Mouse (Mus musculus) Muller cell, postnatal 12 days (primary cell): ENCODE measurements around the gene Sdk2.
A peak's percentile ranks its signal among the peaks of the same experiment; 100 is the strongest.

Experiments
- DNase-seq: peaks from one replicate; pipeline ENCODE4 v3.0.0-alpha.2; 2015; ENCODE audit errors: inconsistent ontology term

Sdk2 gene

GRCm38 (mm10) chr11:113791357-113792215, 275.3 kb downstream of the Sdk2 start:
- peak; percentile 62 for DNase-seq

GRCm38 (mm10) chr11:113789101-113789500, 277.7 kb downstream of the Sdk2 start:
- no peak for DNase-seq

GRCm38 (mm10) chr11:113788183-113788789, 278.6 kb downstream of the Sdk2 start:
- no peak for DNase-seq

GRCm38 (mm10) chr11:113787432-113788182, 279.2 kb downstream of the Sdk2 start:
- DNase-seq = no peak

- DNase-seq = no peak
Measured at GRCm38 (mm10) chr11:113787009-113787408, 279.8 kb downstream of the Sdk2 start.

- no peak for DNase-seq
Measured at GRCm38 (mm10) chr11:113786395-113786794, 280.5 kb downstream of the Sdk2 start.

- DNase-seq = peak; percentile 68
Measured at GRCm38 (mm10) chr11:113785406-113786171, 281.3 kb downstream of the Sdk2 start.

- DNase-seq = no peak
Measured at GRCm38 (mm10) chr11:113784656-113785396, 282.0 kb downstream of the Sdk2 start.

GRCm38 (mm10) chr11:113782496-113782895, 284.4 kb downstream of the Sdk2 start:
- no peak for DNase-seq

GRCm38 (mm10) chr11:113782006-113782405, 284.8 kb downstream of the Sdk2 start:
- no peak for DNase-seq

- DNase-seq = no peak
Measured at GRCm38 (mm10) chr11:113779680-113780041, 287.2 kb downstream of the Sdk2 start.

- peak; percentile 22 for DNase-seq
Measured at GRCm38 (mm10) chr11:113778733-113779679, 287.8 kb downstream of the Sdk2 start.

- no peak for DNase-seq
Measured at GRCm38 (mm10) chr11:113777878-113778464, 288.9 kb downstream of the Sdk2 start.

GRCm38 (mm10) chr11:113776851-113777511, 289.9 kb downstream of the Sdk2 start:
- peak; percentile 11 for DNase-seq

- no peak for DNase-seq
Measured at GRCm38 (mm10) chr11:113774773-113775172, 292.1 kb downstream of the Sdk2 start.

GRCm38 (mm10) chr11:113773191-113773590, 293.7 kb downstream of the Sdk2 start:
- no peak for DNase-seq

GRCm38 (mm10) chr11:113771187-113771586, 295.7 kb downstream of the Sdk2 start:
- DNase-seq = no peak

- DNase-seq = no peak
Measured at GRCm38 (mm10) chr11:113768356-113768755, 298.5 kb downstream of the Sdk2 start.

- no peak for DNase-seq
Measured at GRCm38 (mm10) chr11:113767285-113767684, 299.6 kb downstream of the Sdk2 start.
